In the genomic region with DNA sequence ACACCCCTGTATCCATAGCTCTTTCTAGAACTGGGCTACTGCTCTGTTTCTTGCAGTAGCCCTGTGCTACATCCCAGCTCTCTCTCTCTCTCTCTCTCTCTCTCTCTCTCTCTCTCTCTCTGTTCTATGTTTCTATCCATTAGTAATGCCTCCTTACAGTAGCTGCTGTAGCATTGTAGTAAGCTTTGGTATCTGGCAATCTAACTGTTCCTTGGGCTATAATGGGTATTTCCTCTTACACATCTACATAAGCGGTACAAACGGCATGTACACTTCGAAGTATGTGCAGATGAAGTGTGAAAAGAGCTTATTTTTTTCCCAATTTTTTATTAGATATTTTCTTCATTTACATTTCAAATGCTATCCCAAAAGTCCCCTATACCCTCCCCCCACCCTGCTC, we compare ENCODE assay signal across 26 mouse cellular contexts. TPM values are rescaled to one million over a fixed set of nuclear protein-coding genes. Genes with fewer than 3 reads are reported as not detected.
"Had no signal": no experiment of that assay in that cellular context is flagged by ENCODE, and none has a peak within 500 bp of the region (broad histone marks: within the 10 kb centered on the region; RNA-seq: fewer than 3 reads in every experiment).

No protein-coding gene starts in this region.

- ATAC-seq: midbrain, embryonic 16.5 days had no signal

- H3K36me3 ChIP-seq: midbrain, embryonic 10.5 days; midbrain, embryonic 12.5 days; neural tube, embryonic 12.5 days; stomach, embryonic 15.5 days had no signal

- H3K9me3 ChIP-seq: midbrain, embryonic 10.5 days; midbrain, embryonic 12.5 days; neural tube, embryonic 12.5 days; stomach, embryonic 15.5 days had no signal

- DNase-seq: lung, adult 18-20 months; lung, embryonic 14.5 days; lung, postnatal 10 days; lung, postnatal 4 days; midbrain, embryonic 14.5 days; right cerebral cortex, adult 18-20 months; right cerebral cortex, postnatal 25 days; right cerebral cortex, postnatal 4 days; spleen, adult 18-20 months; thymus, adult 2 months; thymus, postnatal 25 days; thymus, postnatal 4 days had no signal

- H3K4me2 ChIP-seq: lung, embryonic 14.5 days; midbrain, embryonic 12.5 days; neural tube, embryonic 12.5 days; stomach, embryonic 15.5 days had no signal

- H3K27ac ChIP-seq: midbrain, embryonic 10.5 days; midbrain, embryonic 12.5 days; neural tube, embryonic 12.5 days; stomach, embryonic 15.5 days; stomach, postnatal 0 days had no signal

- H3K27me3 ChIP-seq: midbrain, embryonic 12.5 days; neural tube, embryonic 12.5 days; stomach, embryonic 15.5 days had no signal

- H3K9ac ChIP-seq: lung, embryonic 14.5 days; midbrain, embryonic 12.5 days; neural tube, embryonic 12.5 days; stomach, embryonic 15.5 days had no signal

- H3K4me3 ChIP-seq: midbrain, embryonic 10.5 days; midbrain, embryonic 12.5 days; neural tube, embryonic 12.5 days; stomach, embryonic 15.5 days had no signal

RNA-seq across cellular contexts. Expression of a gene that starts 33.1 kb away (rescaled TPM):
- total RNA-seq: megakaryocyte, adult 5-6 weeks; megakaryocyte-erythroid progenitor cell, adult 5-6 weeks; neutrophil, adult 5-6 weeks had no signal
- polyA plus RNA-seq: liver, embryonic 16.5 days; lung, embryonic 14.5 days; midbrain, embryonic 10.5 days; midbrain, embryonic 12.5 days; midbrain, embryonic 14.5 days; midbrain, embryonic 16.5 days; neural tube, embryonic 12.5 days; neural tube, embryonic 14.5 days; small intestine, adult 2 months; stomach, embryonic 15.5 days; stomach, postnatal 0 days; testis, adult 2 months; thymus, adult 2 months; urinary bladder, adult 2 months had no signal

RNA-seq across cellular contexts. Expression of a gene that starts 38.0 kb away (rescaled TPM):
- total RNA-seq: megakaryocyte, adult 5-6 weeks; neutrophil, adult 5-6 weeks had no signal

RNA-seq across cellular contexts. Expression of a gene that starts 53.0 kb away (rescaled TPM):
- total RNA-seq: megakaryocyte-erythroid progenitor cell, adult 5-6 weeks had no signal
